Mouse (Mus musculus) mesoderm, embryonic 11.5 days (tissue): Measurements from ENCODE around the gene Sorcs2.

Source experiments
- DNase-seq: peaks from one replicate; pipeline ENCODE4 v3.0.0-alpha.2; 2012; ENCODE audit warnings: low read depth, low spot score

The Sorcs2 gene

GRCm38 (mm10) chr5:36228405-36229370 is 169.3 kb downstream of the Sorcs2 start:
- peak; percentile 41 for DNase-seq

- DNase-seq = no peak
Measured at GRCm38 (mm10) chr5:36226296-36226695, 171.6 kb downstream of the Sorcs2 start.

GRCm38 (mm10) chr5:36225855-36226254 is 172.1 kb downstream of the Sorcs2 start:
- DNase-seq = no peak

- DNase-seq = peak; percentile 26
Measured at GRCm38 (mm10) chr5:36223787-36224186, 174.2 kb downstream of the Sorcs2 start.

- no peak for DNase-seq
Measured at GRCm38 (mm10) chr5:36220626-36221025, 177.3 kb downstream of the Sorcs2 start.

GRCm38 (mm10) chr5:36220105-36220504 is 177.8 kb downstream of the Sorcs2 start:
- DNase-seq = no peak

GRCm38 (mm10) chr5:36213310-36213709 is 184.6 kb downstream of the Sorcs2 start:
- no peak for DNase-seq

- DNase-seq = no peak
Measured at GRCm38 (mm10) chr5:36208803-36209202, 189.1 kb downstream of the Sorcs2 start.

GRCm38 (mm10) chr5:36205397-36205796 is 192.5 kb downstream of the Sorcs2 start:
- DNase-seq = no peak

GRCm38 (mm10) chr5:36203916-36204315 is 194.0 kb downstream of the Sorcs2 start, which contains the start of gene Psapl1:
Gene Psapl1, plus strand, starts transcription at chr5:36204021.
- no peak for DNase-seq

GRCm38 (mm10) chr5:36203421-36203820 is 194.5 kb downstream of the Sorcs2 start:
- no peak for DNase-seq

GRCm38 (mm10) chr5:36202781-36203180 is 195.2 kb downstream of the Sorcs2 start:
- DNase-seq = no peak

GRCm38 (mm10) chr5:36199519-36199918 is 198.4 kb downstream of the Sorcs2 start:
- DNase-seq = no peak

GRCm38 (mm10) chr5:36195436-36195835 is 202.5 kb downstream of the Sorcs2 start:
- DNase-seq = no peak

- DNase-seq = no peak
Measured at GRCm38 (mm10) chr5:36194631-36195030, 203.3 kb downstream of the Sorcs2 start.

GRCm38 (mm10) chr5:36192677-36193076 is 205.3 kb downstream of the Sorcs2 start:
- no peak for DNase-seq

GRCm38 (mm10) chr5:36191876-36192275 is 206.1 kb downstream of the Sorcs2 start:
- no peak for DNase-seq

GRCm38 (mm10) chr5:36191285-36191684 is 206.7 kb downstream of the Sorcs2 start:
- DNase-seq = no peak

GRCm38 (mm10) chr5:36188310-36188709 is 209.6 kb downstream of the Sorcs2 start:
- no peak for DNase-seq

- no peak for DNase-seq
Measured at GRCm38 (mm10) chr5:36186294-36187053, 211.5 kb downstream of the Sorcs2 start.

- no peak for DNase-seq
Measured at GRCm38 (mm10) chr5:36182326-36182725, 215.6 kb downstream of the Sorcs2 start.

GRCm38 (mm10) chr5:36179708-36180107 is 218.2 kb downstream of the Sorcs2 start:
- DNase-seq = no peak
